Mouse (Mus musculus): ENCODE results near the gene Ccdc88c.

DNA sequence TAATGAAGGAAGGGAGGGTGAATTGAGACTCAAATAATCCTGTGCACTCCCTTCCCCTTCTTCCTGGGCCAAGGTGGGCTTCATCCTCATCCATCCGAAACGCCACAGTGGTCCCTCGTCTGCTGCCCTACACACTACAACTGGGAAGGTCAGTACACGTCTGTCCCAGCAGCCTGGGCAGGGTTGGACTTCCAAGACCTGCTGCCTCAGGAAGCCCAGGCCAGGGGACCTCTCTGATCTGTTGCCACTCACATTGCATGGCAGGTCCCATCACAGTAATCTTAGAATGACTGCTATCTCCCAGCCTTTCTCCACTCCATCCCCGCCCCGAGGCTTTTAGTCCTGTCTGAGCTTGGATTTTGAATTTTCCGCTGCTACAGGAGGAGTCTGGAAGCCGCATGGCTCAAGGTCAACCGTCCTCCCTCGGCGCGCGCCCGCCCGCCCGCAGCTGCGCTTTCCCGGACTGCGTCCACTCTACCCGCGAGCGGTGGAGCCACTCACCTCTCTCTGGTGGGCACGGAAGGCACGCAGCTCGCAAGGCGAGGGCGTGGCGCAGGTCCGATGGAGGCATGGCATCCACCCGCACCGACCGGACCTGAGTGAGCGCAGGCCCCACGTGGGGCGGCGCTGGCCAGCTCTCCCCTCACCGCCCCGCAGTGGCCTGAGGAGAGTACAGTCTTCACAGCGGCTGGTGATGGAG is 121.1 kb downstream of the Ccdc88c start, which contains the start of gene Gpr68:
- TF ChIP-seq CTCF (IDR thresholded peaks at IDR 0.05; ENCODE audit: control insufficient read depth, insufficient read depth, insufficient replicate concordance, low read depth, low read length) (no peak), POLR2A (IDR thresholded peaks at IDR 0.05; ENCODE audit: control insufficient read depth, low read depth, low read length) (peak; percentile 66)

All from testis, adult 2 months (tissue).